Mouse (Mus musculus) v-Abl transformed pro-B cells (cell line): ENCODE results near the gene Pcdh7.

Experiments
- in situ Hi-C, 2 experiments: fragments of 400-800 bp; cut with MboI; formaldehyde crosslinking; loops; one replicate each; pipeline ENCODE4 v1.15.1; 2025; ENCODE audit not compliant: unreplicated experiment in 2 of 2

Gene Pcdh7

GRCm38 (mm10) chr5:57743956-57744661 lies 26.3 kb downstream of the Pcdh7 start:
- in situ Hi-C loops, result no loop called here

GRCm38 (mm10) chr5:57745879-57746278 lies 28.1 kb downstream of the Pcdh7 start:
- in situ Hi-C loops, result no loop called here

DNA sequence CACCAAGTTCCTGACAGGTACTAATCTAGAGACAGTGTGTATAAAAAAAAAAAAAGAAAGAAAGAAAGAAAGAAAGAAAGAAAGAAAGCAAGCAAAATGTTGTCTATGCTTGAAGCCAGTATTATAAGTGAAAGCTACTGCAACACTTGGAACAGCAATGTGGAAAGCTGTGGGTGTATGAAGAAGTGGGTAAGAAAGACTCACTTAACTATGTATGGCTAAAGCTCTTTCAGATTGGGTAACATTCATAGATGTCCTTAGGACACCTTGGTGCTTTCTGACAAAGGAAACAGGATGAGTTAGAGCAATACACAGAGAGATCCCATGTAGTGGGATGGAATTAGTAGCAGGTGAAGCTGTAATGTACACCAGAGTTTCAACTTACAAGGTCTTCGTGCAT lies 32.6 kb downstream of the Pcdh7 start:
- in situ Hi-C loops, result no loop called here

DNA sequence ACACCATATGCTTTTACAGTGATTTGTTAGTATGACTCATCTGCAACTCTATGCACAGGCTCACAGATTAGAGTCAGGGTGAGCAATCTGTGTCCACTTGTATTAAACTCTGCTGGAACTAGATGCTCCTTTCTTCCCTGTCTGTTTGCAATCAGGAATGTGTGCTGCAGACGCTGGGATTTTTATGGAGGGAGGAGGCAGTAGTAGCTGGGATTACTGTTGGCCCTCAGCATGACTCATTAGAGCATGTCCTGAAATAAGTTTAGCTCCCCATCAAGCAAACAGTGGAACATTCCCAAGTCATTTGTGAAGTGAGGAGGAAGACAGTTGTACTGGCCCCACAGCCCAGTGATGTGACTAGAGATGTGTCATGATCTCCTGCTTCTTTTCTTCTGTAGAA lies 38.0 kb downstream of the Pcdh7 start:
- in situ Hi-C loops, result no loop called here

- in situ Hi-C loops, result no loop called here
Observed at GRCm38 (mm10) chr5:57756726-57757424, 39.1 kb downstream of the Pcdh7 start.

- in situ Hi-C loops, result no loop called here
Observed at GRCm38 (mm10) chr5:57757436-57757898, 39.7 kb downstream of the Pcdh7 start.

DNA sequence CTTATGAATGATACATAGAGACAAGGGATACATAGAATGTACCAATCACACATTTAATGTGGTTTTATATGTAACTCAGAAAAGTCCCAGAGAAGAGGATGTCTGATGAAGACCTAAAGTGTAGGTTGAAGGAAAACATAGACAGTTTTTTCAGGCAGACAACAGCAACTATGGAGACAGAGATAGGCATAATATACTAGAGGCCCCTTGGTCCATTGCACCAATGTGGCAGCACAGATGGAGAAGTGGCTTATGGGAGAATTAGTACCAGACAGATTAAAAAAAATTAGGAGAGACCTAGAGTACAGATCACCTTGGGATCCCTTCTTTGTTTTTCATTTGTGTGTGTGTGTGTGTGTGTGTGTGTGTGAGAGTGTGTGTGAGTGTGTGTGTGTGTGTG lies 41.2 kb downstream of the Pcdh7 start:
- in situ Hi-C loops, result no loop called here

DNA sequence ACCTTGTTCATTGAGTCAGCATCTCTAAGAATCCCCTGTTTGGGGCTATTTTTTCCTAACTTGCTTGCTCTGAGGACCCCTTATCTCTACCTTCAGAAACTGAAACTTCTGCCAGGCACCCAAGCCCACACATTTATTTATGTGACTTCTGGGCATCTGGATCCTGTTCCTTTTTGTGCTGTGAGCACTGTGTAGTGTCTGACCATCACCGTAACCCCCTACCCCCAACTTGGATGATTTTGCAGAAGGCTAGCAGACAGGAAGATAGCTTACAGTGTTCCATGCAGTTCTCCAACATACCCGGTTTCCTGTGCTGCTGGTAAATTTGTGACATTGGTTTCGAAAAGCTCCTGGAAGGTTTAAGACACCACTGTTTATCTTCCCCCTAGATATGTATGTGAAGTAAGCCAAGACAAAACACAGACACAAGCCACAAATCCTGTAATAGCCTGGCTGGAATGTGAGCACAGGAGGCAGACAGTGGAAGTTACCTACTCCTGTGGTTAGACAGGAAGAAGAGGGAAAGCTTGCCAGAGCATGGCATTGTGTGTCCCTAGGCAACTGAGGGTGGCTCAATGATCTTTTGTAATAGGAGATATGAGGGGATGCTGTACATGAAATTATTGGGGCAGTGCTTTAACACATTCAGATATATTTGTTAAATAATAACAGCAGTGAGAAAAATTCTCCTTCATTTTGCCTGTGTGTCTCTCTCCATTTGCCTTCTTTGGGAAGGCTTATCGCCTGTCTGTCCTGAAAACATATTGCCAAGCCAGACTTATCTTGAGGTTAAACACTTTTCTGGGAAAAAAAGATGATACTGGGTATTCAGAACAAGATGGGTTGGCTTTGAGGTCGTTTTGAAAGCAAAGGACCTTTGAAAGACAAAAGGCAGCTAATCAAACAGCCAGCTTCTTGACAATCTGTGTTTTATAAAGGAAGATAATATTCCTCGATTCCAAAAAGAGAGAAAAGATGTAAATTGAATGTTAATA lies 42.6 kb downstream of the Pcdh7 start:
- in situ Hi-C loops, result no loop called here

DNA sequence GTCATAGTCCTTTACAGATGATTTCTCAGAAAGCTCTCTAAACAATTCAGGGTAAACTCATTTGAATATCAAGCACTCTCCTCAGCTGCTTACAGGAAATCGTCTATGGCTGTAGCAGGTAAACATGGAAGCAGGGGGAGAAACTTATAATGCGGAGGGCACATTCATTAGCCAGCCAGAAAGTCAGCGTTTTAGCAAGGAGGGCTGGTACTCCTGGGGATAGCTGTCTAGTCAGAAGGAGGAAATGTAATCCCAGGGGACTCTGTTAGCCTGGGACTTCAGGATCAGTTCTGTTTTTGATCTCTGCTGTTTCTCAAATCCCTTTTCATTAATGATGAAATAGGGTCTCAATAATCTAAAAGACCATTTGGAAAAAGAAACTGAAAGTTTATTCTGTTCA lies 47.6 kb downstream of the Pcdh7 start:
- in situ Hi-C loops, result no loop called here

DNA sequence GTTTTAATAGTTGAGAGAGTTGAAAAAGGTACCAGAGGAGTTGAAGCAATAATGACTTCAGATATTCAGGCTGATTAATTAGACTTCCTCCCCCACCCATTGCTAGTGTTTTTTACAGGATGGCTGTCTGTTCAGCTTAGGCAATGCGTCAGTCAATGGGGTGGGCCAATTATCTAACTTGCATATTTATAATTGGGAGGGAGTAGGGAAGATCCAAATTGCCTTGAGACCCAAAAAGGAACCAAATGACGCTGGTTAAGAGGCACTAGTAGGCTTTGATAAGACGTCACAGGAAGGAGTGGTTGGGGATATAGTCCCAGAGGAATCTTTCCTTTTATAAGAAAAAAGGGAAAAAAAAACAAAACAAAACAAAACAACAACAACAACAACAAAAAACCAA lies 49.6 kb downstream of the Pcdh7 start:
- in situ Hi-C loops, result no loop called here

- in situ Hi-C loops, result no loop called here
Observed at GRCm38 (mm10) chr5:57768469-57769022, 50.8 kb downstream of the Pcdh7 start.

- in situ Hi-C loops, result no loop called here
Observed at GRCm38 (mm10) chr5:57769644-57770043, 51.9 kb downstream of the Pcdh7 start.

DNA sequence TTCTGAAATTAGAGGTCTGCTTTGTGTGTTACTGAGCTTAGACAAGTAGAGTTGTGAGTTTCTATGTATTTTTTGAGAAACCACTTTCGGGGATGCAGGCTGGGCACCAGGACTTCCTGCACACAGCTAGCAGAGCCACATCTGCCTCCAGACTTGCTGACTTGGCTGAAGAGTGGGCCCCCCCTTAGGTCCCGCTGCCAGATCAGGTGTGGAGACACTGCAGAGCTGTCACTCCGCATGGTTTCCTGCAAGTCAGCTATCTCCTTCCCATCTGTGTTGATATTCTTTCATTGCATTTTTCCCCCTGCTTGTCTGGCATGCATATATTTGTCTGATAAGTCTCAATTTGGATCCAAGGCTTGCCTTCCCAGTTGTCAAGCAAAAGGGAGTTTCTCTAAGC lies 52.6 kb downstream of the Pcdh7 start:
- in situ Hi-C loops, result no loop called here

- in situ Hi-C loops, result no loop called here
Observed at GRCm38 (mm10) chr5:57771122-57771521, 53.4 kb downstream of the Pcdh7 start.

DNA sequence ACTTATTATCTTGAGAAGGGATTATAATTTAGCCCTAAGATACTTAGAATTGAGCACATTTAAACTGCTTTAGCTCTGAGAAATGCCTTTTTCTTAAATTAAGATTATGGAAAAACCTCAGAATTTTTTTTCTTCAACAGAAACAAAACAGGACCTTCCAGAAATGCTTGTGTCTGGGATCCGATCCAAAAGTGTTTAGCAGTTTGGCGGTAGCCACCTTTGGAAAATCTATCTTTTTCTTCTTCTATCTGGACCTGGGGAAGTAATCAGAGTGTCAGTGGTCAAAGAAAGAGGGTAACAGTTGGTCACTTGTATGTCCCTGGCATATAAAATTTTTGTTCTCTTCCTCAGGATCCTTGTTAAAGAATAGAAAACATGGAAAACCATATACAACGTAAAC lies 54.9 kb downstream of the Pcdh7 start:
- in situ Hi-C loops, result no loop called here

- in situ Hi-C loops, result no loop called here
Observed at GRCm38 (mm10) chr5:57774496-57774895, 56.7 kb downstream of the Pcdh7 start.

- in situ Hi-C loops, result no loop called here
Observed at GRCm38 (mm10) chr5:57778093-57778492, 60.3 kb downstream of the Pcdh7 start.

DNA sequence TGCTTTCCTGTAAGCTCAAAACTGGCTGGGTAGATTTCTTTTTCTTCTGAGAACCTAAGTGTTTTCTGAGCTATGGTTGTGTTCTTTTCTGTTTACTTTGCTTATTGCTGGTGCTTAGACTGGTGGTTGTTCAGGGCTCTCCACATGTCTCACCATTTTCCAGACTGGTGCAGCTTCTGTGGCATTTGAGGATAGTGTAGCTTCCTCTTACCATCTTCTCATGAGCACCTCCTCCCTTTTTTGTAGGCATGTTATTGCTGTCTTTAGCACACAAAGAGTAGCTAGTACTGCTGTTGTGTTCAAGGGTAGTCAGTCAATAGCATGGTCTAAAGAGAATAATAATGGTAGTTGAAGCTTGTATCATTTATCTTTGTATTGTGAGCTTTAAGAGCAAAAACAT lies 62.2 kb downstream of the Pcdh7 start:
- in situ Hi-C loops, result no loop called here

DNA sequence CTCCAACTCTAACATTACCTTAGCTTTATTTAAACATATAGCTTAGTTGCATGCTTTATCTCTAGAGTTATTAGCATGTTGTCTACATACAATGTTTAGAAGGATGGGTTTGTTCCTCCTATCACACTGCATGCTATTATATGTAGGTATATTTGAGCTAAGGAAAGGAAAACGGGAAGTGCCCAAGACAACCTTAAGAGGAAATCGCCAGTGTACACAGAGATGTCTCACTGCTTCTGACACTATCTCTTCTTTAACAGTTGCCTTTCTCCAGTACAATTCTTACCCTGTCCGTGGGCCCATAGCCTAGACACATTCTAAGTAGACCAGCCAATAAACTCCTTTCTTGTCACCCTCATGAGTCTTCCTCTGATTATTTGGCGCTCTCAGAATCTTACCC lies 62.8 kb downstream of the Pcdh7 start:
- in situ Hi-C loops, result no loop called here

GRCm38 (mm10) chr5:57781950-57782349 lies 64.2 kb downstream of the Pcdh7 start:
- in situ Hi-C loops, result no loop called here

GRCm38 (mm10) chr5:57782546-57782945 lies 64.8 kb downstream of the Pcdh7 start:
- in situ Hi-C loops, result no loop called here
